Mouse (Mus musculus) brain, embryonic 14.5 days (tissue): ENCODE results near the gene Fam192a.

Experiments used
- CTCF ChIP-seq: fragments of 200-500 bp; IDR thresholded peaks from 2 replicates; pipeline ENCODE4 v1.5.1; 2012; ENCODE audit warnings: inconsistent platforms, mild to moderate bottlenecking, moderate library complexity, borderline replicate concordance; ENCODE audit not compliant: insufficient read depth, insufficient read length; ENCODE audit errors: extremely low read depth
- POLR2A ChIP-seq: fragments of 200-500 bp; IDR thresholded peaks from 2 replicates; pipeline ENCODE4 v1.6.1; 2012; ENCODE audit warnings: mild to moderate bottlenecking, inconsistent platforms, borderline replicate concordance; ENCODE audit not compliant: poor library complexity, insufficient read depth, insufficient read length, severe bottlenecking; ENCODE audit errors: extremely low read depth

- TF ChIP-seq POLR2A (no peak), CTCF (no peak)
These were observed 29.9 kb downstream of the Fam192a start for GRCm38 (mm10) chr8:94571896-94572295.
